Mouse (Mus musculus) bone marrow, adult 2 months (tissue): ENCODE results near the gene Apoa2.

ENCODE experiments used
- CTCF ChIP-seq: fragments of 200-500 bp; IDR thresholded peaks from 2 replicates; pipeline ENCODE4 v1.5.1; 2011; ENCODE audit warnings: low read length, control low read depth; ENCODE audit not compliant: control insufficient read depth, insufficient read depth
- POLR2A ChIP-seq: fragments of 200-500 bp; IDR thresholded peaks from 2 replicates; pipeline ENCODE4 v1.6.1; 2011; ENCODE audit warnings: low read depth, mild to moderate bottlenecking, control low read depth, low read length, borderline replicate concordance; ENCODE audit not compliant: control insufficient read depth

DNA sequence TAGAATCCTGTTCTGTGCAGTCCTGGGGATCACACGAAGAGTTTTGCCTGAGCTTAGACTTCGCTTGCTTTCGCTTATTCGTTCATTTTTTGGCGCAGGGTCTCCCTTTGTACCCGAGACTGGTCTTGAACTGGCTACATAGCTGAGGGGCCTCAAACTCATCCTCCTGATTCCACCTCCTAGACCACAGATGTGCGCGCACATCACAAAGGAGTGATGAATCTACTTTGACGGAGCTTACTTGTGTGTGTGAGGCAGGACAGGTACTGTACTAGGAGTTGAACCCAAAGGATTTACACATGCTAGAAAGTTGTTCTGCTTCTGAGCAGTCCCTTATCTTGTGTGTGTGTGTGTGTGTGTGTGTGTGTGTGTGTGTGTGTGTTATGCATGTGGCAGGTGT is 34.0 kb upstream of the Apoa2 start:
- no peak for TF ChIP-seq CTCF
- no peak for TF ChIP-seq POLR2A
